Mouse (Mus musculus) heart, embryonic 10.5 days (tissue): ENCODE results near the gene Gm8108. TPM values are rescaled to one million over a fixed set of nuclear protein-coding genes. Genes with fewer than 3 reads are reported as not detected.
"Not testable (repeated sequence)": the region's sequence is repeated elsewhere in the genome, so short reads cannot be mapped to it uniquely, and the experiment has no call there.

Experiments used
- DNase-seq: peaks from one replicate; pipeline ENCODE4 v3.0.0-alpha.2; 2017; ENCODE audit warnings: low spot score
- H3K27ac ChIP-seq: fragments of 300-500 bp; sonication (generic); 2 replicates; pipeline ENCODE4 v1.5.1; 2016; ENCODE audit warnings: mild to moderate bottlenecking
- H3K27me3 ChIP-seq: fragments of 300-500 bp; sonication (generic); 2 replicates; pipeline ENCODE4 v1.6.1; 2016; ENCODE audit warnings: mild to moderate bottlenecking; ENCODE audit not compliant: poor library complexity, insufficient read depth, severe bottlenecking
- H3K36me3 ChIP-seq: fragments of 300-500 bp; sonication (generic); 2 replicates; pipeline ENCODE4 v1.6.1; 2016; ENCODE audit warnings: mild to moderate bottlenecking, moderate library complexity
- H3K4me1 ChIP-seq: fragments of 300-500 bp; sonication (generic); 2 replicates; pipeline ENCODE4 v1.6.1; 2016; ENCODE audit warnings: mild to moderate bottlenecking
- H3K4me3 ChIP-seq: fragments of 300-500 bp; sonication (generic); 2 replicates; pipeline ENCODE4 v1.5.1; 2016; ENCODE audit warnings: mild to moderate bottlenecking, moderate library complexity
- H3K9me3 ChIP-seq: fragments of 300-500 bp; sonication (generic); 2 replicates; pipeline ENCODE4 v1.6.1; 2016; ENCODE audit warnings: mild to moderate bottlenecking, moderate library complexity
- WGBS: fragments of 180-500 bp; shearing (Covaris S2); methylation state at CpG from one replicate; pipeline ENCODE4 v1.1.7; 2016; 5-methylcytosine and 5-hydroxymethylcytosine counted together
- polyA plus RNA-seq: library from polyadenylated mRNA; unstranded; fragments of >200 nt; fragmentation: Nextera tagmentation; extraction: Ambion mirVana; gene quantifications from 2 replicates; pipeline ENCODE4 v1.2.1, GENCODE M21; 2016

Gm8108 gene
- 0.44 and 0.53 TPM in 2 replicates for polyA plus RNA-seq

- not testable (repeated sequence) for H3K4me1 ChIP-seq, H3K27me3 ChIP-seq, H3K9me3 ChIP-seq, H3K27ac ChIP-seq, H3K36me3 ChIP-seq
- peak; percentile 67 for DNase-seq
- H3K4me3 ChIP-seq, result peak within 1 kb of the TSS; percentile 45
- WGBS, result 3% methylated on average over 30 of the region's 37 CpGs
These were observed at the start of gene Gm8108 for GRCm38 (mm10) chr14:4110426-4110825. Gm8108 (plus strand) TSS chr14:4110526.

DNA sequence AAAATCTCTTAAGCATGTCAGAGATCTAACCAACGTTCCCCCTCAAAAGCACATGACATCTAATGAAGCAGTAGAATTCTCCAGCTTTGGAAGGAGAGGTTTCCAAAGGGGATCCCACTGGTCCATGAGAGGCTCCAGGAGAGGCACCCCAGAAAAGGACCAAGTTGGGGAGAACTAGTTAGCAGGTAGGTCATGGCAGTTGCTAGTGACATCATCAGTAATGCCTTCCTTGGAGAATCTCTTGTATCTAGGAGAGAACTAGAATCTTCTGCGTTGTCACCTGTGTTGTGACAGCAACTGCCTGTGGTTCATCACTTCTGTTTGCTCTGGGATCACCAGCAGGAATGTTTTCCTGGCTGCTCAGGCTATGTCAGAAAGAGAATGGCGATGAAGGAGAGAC lies 26.5 kb upstream of the Gm8108 start, which contains the start of gene Gm3115:
TSS of gene Gm3115 (plus strand) at position 301 of the 400 bp plus-strand sequence.
- H3K4me3 ChIP-seq, H3K9me3 ChIP-seq: not testable (repeated sequence)
- WGBS, result 58% methylated on average over 3 of the region's 3 CpGs

GRCm38 (mm10) chr14:4141646-4142045 lies 31.3 kb downstream of the Gm8108 start:
- not testable (repeated sequence) for DNase-seq, H3K4me3 ChIP-seq, H3K9me3 ChIP-seq, H3K27ac ChIP-seq, H3K4me1 ChIP-seq, H3K27me3 ChIP-seq, H3K36me3 ChIP-seq
- WGBS, result 88% methylated on average over 3 of the region's 4 CpGs

More for the DNA sequence above, 26.5 kb upstream of the Gm8108 start, which contains the start of gene Gm3115:
- H3K27ac ChIP-seq, DNase-seq, H3K4me1 ChIP-seq, H3K27me3 ChIP-seq, H3K36me3 ChIP-seq: not testable (repeated sequence)

GRCm38 (mm10) chr14:4164730-4165129 lies 54.4 kb downstream of the Gm8108 start, which contains the start of gene Gm3127:
Gm3127 (plus strand) TSS chr14:4165030.
- not testable (repeated sequence) for H3K4me1 ChIP-seq, H3K4me3 ChIP-seq, H3K27me3 ChIP-seq, DNase-seq, H3K9me3 ChIP-seq, H3K27ac ChIP-seq, H3K36me3 ChIP-seq
- WGBS, result 58% methylated on average over 1 of the region's 2 CpGs

DNA sequence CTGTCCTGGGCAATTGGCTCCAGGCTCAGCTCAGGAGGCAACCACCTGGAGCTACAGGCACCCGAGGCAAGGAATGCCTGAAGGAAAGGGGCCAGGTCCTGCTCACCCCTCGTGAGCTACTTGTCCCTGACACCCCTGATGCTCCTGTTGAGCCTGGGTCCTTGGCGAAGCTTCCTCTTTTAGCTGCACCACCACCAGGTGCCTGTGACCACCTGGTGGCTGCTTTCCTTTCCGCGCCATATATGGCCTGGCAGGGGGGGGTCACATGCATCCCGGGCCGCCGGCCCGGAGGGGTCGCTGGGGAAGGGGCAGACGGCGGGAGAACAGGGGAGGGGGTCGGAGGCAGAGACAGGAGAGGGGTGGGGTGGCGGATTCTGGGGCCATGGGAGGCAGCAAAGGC lies 71.7 kb downstream of the Gm8108 start:
- peak overlapping the region; percentile 42 for H3K4me3 ChIP-seq
- 13% methylated on average over 10 of the region's 14 CpGs for WGBS

More for the DNA sequence above, 71.7 kb downstream of the Gm8108 start:
- H3K36me3 ChIP-seq, H3K27ac ChIP-seq, H3K9me3 ChIP-seq, H3K4me1 ChIP-seq, H3K27me3 ChIP-seq: not testable (repeated sequence)
- DNase-seq, result peak; percentile 47

Other genes with a start within 250 kb of the Gm8108 start
- 0.68 and 1.2 TPM in 2 replicates for gene Gm2916, start 226.4 kb upstream of the Gm8108 start, polyA plus RNA-seq
- gene Gm3029, start 178.8 kb upstream of the Gm8108 start, polyA plus RNA-seq, result 0.31 TPM in 1 of 2 replicates, not detected in the other
- 0.51 and 0.99 TPM in 2 replicates for gene Gm3095, start 147.0 kb upstream of the Gm8108 start, polyA plus RNA-seq
- not detected in 2 replicates for gene Gm3099, start 112.1 kb upstream of the Gm8108 start, polyA plus RNA-seq
- gene Gm5796, start 86.6 kb upstream of the Gm8108 start, polyA plus RNA-seq, result 1.0 and 1.1 TPM in 2 replicates
- gene Gm3115, start 26.4 kb upstream of the Gm8108 start, polyA plus RNA-seq, result not detected in 2 replicates
- gene Gm3127, start 54.5 kb downstream of the Gm8108 start, polyA plus RNA-seq, result not detected in 2 replicates
- 0.16 and 0.30 TPM in 2 replicates for gene Gm2974, start 72.0 kb downstream of the Gm8108 start, polyA plus RNA-seq
- not detected in 2 replicates for gene Gm3138, start 139.1 kb downstream of the Gm8108 start, polyA plus RNA-seq
- not detected in 2 replicates for gene Gm3149, start 206.8 kb downstream of the Gm8108 start, polyA plus RNA-seq
- 0.17 TPM in 1 of 2 replicates, not detected in the other for gene 2610042L04Rik, start 224.2 kb downstream of the Gm8108 start, polyA plus RNA-seq